Mouse (Mus musculus): ENCODE measurements at regions not wholly inside any gene's neighbourhood (a gene's known extent, or its start where the extent isn't known, plus 50 kb on each side); places are given as distances from the start of the nearest gene placed in this dataset.

DNA sequence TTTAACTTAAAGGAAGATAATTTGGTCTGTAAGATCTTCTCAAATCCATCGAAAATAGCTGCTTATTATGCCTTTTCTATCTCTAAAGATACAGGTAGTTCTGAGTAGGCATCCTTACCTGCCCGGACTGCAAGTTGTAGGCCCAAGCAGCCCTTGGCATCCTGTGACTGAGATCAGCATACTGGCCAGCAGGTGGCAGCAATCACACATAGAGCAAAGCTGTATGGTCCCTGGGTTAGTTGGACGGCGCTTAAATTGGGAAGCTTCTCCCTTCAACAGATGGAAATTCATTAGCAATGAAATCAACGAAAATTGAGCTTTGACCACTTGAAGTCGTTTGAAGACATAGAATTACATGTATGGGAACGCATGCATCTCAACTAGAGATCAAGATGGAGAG lies 61.0 kb downstream of the Ccng2 start:
- peak; percentile 79 to 92 for DNase-seq

DNA sequence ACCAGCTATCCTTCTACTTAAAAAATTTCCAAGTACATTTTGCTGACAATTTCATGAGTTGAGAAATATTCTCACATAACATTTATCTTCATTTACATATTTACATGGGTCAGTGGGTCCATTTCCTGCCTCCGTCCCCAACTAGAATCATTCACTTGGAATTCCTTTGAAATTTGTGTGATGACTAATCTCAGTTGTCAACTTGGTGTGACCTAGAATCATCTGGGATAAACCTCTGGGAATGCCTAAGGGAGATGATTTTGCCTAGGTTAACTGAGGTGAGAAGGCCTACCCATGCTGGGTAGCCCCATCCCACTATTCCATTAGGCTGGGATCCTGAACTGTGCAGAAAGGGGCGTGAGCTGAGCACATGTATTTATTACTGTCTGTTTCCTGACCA lies 63.8 kb downstream of the Ccng2 start:
- no peak for DNase-seq

DNA sequence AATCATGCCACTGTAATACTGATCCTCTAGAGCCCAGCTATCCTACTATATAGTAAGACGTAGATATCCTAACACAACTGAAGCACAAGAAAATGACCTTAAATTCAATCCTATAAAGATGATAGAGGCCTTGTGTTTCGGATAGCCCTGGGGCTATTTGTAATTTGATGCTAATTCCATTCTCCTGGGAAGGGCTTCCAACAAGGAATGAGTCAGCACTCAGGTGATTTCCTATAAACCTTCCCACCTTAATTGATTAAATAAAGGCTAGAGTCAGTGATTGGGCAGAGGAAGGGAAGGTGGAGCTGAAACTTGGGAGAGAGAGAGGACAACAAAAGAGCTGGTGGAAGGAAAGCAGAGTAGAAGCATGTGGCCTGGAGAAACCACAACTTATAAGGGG lies 86.0 kb downstream of the Ccng2 start:
- no peak for DNase-seq
